Mouse (Mus musculus): ENCODE measurements around the gene Clps.
"Not testable (repeated sequence)": the region's sequence is repeated elsewhere in the genome, so short reads cannot be mapped to it uniquely, and the experiment has no call there.

The Clps gene

DNA sequence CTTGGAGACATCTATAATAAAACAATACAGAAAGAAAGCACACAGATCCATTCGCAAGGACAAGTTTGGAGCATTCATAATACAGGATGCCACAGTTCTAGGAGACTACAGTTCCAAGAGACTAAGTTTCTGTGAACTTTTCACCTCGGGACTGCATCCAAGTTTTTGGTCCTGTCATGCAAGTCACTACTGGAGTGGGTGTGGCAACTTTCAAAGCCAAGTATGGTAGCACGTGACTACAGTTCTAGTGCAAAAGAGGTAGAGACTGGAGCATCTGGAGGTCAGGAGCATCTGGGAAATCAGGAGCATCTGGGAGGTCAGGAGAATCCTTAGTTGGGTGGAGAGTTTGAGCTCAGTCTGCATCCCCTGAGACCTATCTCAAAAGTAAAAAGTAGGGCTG is 11.3 kb upstream of the Clps start:
- Histone ChIP-seq H3K27me3 (ENCODE audit: control insufficient read depth, insufficient read depth, low read length, poor library complexity, severe bottlenecking) (no peaks in the 10 kb centered on the region), H3K36me3 (ENCODE audit: control insufficient read depth, insufficient read depth, low read length, poor library complexity, severe bottlenecking) (no peaks in the 10 kb centered on the region)
- DNase-seq (ENCODE audit: low read depth, low spot score), result no peak

GRCm38 (mm10) chr17:28567541-28567940 is 7.0 kb upstream of the Clps start:
- H3K27me3 ChIP-seq (ENCODE audit: control insufficient read depth, insufficient read depth, low read length, poor library complexity, severe bottlenecking), result no peaks in the 10 kb centered on the region
- no peak for DNase-seq (ENCODE audit: low read depth, low spot score)
- H3K36me3 ChIP-seq (ENCODE audit: control insufficient read depth, insufficient read depth, low read length, poor library complexity, severe bottlenecking), result no peaks in the 10 kb centered on the region

DNA sequence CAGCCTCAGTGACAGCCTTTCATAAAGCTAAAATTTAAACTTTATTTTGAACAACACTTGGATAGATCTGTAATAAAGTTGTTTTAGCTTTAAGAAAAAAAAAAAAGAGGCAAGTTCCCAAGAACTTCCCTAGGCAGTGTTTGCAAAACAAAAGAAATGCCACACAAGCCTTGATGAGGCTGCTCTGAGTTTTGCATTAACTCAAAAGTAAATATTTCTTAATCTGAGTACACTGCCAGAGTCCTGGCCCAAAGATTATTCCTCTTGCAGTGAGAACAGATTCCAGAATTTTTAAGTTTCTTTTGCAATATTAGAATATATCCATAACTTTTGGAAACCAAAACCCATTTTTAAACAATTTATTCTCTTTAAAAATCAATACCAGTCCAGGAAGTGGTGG is 4.6 kb upstream of the Clps start:
- DNase-seq (ENCODE audit: low read depth, low spot score), result no peak
- no peaks in the 10 kb centered on the region for H3K36me3 ChIP-seq (ENCODE audit: control insufficient read depth, insufficient read depth, low read length, poor library complexity, severe bottlenecking)

GRCm38 (mm10) chr17:28561613-28562012 is 1.0 kb upstream of the Clps start:
- Histone ChIP-seq H3K36me3 (ENCODE audit: control insufficient read depth, insufficient read depth, low read length, poor library complexity, severe bottlenecking) (no peaks in the 10 kb centered on the region), H3K27me3 (ENCODE audit: control insufficient read depth, insufficient read depth, low read length, poor library complexity, severe bottlenecking) (no peaks in the 10 kb centered on the region)
- DNase-seq (ENCODE audit: low read depth, low spot score), result no peak

More for the DNA sequence above, 4.6 kb upstream of the Clps start:
- H3K27me3 ChIP-seq (ENCODE audit: control insufficient read depth, insufficient read depth, low read length, poor library complexity, severe bottlenecking), result no peaks in the 10 kb centered on the region

GRCm38 (mm10) chr17:28557772-28558171 is 2.8 kb downstream of the Clps start:
- Histone ChIP-seq H3K36me3 (ENCODE audit: control insufficient read depth, insufficient read depth, low read length, poor library complexity, severe bottlenecking) (no peaks in the 10 kb centered on the region), H3K27me3 (ENCODE audit: control insufficient read depth, insufficient read depth, low read length, poor library complexity, severe bottlenecking) (no peaks in the 10 kb centered on the region)
- no peak for DNase-seq (ENCODE audit: low read depth, low spot score)

- no peak for DNase-seq (ENCODE audit: low read depth, low spot score)
- no peaks in the 10 kb centered on the region for H3K36me3 ChIP-seq (ENCODE audit: control insufficient read depth, insufficient read depth, low read length, poor library complexity, severe bottlenecking)
- H3K27me3 ChIP-seq (ENCODE audit: control insufficient read depth, insufficient read depth, low read length, poor library complexity, severe bottlenecking), result no peaks in the 10 kb centered on the region
Measured at GRCm38 (mm10) chr17:28556635-28557396, 3.8 kb downstream of the Clps start.

DNA sequence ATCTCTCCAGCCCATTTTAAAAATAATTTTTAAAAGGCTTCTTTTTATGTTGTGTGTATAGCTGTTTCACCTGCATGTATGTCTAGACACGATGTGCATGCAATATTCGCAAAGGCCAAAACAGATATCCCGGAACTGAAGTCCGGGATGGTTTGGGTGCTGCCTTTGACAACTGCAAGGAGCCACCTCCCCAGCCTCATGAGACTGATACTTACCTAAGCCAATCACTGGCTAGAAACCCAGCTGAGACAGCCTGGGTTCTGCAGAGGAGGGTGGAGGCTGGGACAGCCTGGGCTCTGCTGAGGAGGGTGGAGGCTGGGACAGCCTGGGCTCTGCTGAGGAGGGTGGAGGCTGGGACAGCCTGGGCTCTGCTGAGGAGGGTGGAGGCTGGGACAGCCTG is 6.5 kb downstream of the Clps start:
- not testable (repeated sequence) for H3K36me3 ChIP-seq (ENCODE audit: control insufficient read depth, insufficient read depth, low read length, poor library complexity, severe bottlenecking); DNase-seq (ENCODE audit: low read depth, low spot score); H3K27me3 ChIP-seq (ENCODE audit: control insufficient read depth, insufficient read depth, low read length, poor library complexity, severe bottlenecking)

DNA sequence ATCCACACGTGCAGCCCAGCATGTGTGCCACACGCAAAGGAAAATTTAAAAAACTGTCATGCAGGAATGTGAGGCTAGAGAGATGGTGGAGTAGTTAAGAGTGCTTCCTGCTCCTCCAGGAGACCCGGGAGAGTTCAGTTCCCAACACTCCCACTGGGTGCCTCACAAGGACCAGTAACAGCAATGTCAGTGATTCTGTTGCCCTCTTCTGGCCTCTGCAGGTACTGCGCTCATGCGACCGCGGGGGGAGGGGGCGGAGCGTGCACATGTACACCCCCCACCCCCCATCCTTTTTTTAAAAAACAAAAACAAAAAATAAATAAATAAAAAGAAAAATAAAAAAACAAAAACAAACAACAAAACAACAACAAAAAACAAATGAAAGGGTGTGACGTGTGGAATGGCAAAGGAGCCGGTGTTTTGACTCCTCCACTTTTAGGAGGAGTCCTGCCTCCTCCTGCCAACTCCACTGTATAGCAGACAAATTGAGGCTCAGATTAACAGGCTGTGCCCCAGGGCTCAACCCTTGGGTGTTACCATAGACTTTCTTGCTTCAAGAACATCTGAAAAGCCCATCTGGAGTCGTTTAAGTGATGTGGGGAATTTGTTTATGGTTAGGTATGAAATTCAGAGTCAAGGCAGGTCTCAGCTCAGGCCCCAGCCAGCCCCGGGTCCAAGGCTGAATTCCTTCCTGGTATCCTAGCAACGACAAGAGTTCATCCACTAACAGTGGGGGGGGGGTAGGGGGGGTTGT is 7.3 kb downstream of the Clps start:
- Histone ChIP-seq H3K27me3 (ENCODE audit: control insufficient read depth, insufficient read depth, low read length, poor library complexity, severe bottlenecking) (no peaks in the 10 kb centered on the region), H3K36me3 (ENCODE audit: control insufficient read depth, insufficient read depth, low read length, poor library complexity, severe bottlenecking) (no peaks in the 10 kb centered on the region)
- DNase-seq (ENCODE audit: low read depth, low spot score), result peak; percentile 81

- Histone ChIP-seq H3K27me3 (ENCODE audit: control insufficient read depth, insufficient read depth, low read length, poor library complexity, severe bottlenecking) (no peaks in the 10 kb centered on the region), H3K36me3 (ENCODE audit: control insufficient read depth, insufficient read depth, low read length, poor library complexity, severe bottlenecking) (no peaks in the 10 kb centered on the region)
- no peak for DNase-seq (ENCODE audit: low read depth, low spot score)
Measured at GRCm38 (mm10) chr17:28549111-28549510, 11.5 kb downstream of the Clps start, which contains the start of gene Clpsl2. TSS of gene Clpsl2 (plus strand) at chr17:28549411.

DNA sequence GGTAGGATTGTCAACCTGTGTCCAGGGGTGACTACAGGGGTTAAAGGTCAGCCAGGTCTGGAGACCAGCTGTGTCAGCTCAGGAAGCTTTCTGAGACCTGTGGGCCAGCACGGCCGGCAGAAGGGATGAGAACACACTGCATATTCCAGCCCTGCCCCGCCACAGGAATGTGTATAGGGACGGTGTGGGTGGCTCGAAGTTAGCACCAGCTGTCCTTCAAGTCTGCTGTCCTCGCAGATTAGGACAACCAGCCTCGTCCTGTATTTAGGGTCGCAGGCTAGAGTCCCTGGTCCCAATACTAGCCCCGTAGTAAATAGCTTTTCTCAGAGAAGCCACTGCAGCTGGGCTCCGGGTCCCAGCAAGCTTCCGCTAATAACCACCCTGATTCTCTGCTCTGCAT is 12.0 kb downstream of the Clps start:
- DNase-seq (ENCODE audit: low read depth, low spot score), result no peak
- no peaks in the 10 kb centered on the region for H3K36me3 ChIP-seq (ENCODE audit: control insufficient read depth, insufficient read depth, low read length, poor library complexity, severe bottlenecking)
- H3K27me3 ChIP-seq (ENCODE audit: control insufficient read depth, insufficient read depth, low read length, poor library complexity, severe bottlenecking), result no peaks in the 10 kb centered on the region

- no peaks in the 10 kb centered on the region for H3K36me3 ChIP-seq (ENCODE audit: control insufficient read depth, insufficient read depth, low read length, poor library complexity, severe bottlenecking)
- no peak for DNase-seq (ENCODE audit: low read depth, low spot score)
- H3K27me3 ChIP-seq (ENCODE audit: control insufficient read depth, insufficient read depth, low read length, poor library complexity, severe bottlenecking), result no peaks in the 10 kb centered on the region
Measured at GRCm38 (mm10) chr17:28546925-28547324, 13.6 kb downstream of the Clps start.

DNA sequence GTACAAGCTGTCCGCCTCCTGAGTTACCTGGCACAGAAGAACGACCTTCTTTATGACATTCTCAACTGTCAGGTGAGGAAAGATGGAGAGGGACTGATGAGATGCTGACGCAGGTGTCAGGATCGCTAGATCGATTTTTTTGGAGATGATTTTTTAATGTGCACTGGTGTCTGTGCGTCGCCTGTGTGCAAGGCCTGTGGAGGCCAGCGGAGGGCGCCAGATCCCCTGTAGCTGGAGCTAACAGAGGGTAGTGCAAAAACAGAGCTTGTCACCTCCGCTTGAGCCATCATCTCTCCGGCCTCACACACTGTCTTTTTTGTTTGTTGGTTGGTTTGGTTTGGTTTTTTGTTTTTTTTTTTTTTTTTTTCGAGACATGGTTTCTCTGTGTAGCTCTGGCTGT is 22.7 kb downstream of the Clps start:
- H3K36me3 ChIP-seq (ENCODE audit: control insufficient read depth, insufficient read depth, low read length, poor library complexity, severe bottlenecking), result no peaks in the 10 kb centered on the region
- H3K27me3 ChIP-seq (ENCODE audit: control insufficient read depth, insufficient read depth, low read length, poor library complexity, severe bottlenecking), result no peaks in the 10 kb centered on the region
- no peak for DNase-seq (ENCODE audit: low read depth, low spot score)

DNA sequence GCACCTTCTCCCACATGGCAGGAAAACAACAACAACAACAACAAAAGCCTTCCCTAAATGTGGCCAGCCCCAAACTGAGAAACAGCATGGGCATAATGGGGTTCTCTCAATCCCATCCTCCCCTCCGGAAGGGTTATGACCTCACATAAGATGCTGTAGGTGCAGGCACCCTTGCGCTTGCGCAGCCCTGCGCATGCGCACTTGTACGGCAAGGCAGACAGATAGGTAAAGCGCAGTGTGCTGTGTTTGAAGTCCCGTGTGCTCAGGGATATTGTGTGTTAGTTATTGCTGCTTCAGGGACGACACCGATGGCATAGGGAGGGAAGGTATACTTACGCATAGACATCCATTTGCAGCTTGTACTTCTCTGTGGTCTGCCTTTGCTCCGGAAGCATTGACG is 27.2 kb downstream of the Clps start:
- Histone ChIP-seq H3K36me3 (ENCODE audit: control insufficient read depth, insufficient read depth, low read length, poor library complexity, severe bottlenecking) (no peaks in the 10 kb centered on the region), H3K27me3 (ENCODE audit: control insufficient read depth, insufficient read depth, low read length, poor library complexity, severe bottlenecking) (no peaks in the 10 kb centered on the region)
- no peak for DNase-seq (ENCODE audit: low read depth, low spot score)

DNA sequence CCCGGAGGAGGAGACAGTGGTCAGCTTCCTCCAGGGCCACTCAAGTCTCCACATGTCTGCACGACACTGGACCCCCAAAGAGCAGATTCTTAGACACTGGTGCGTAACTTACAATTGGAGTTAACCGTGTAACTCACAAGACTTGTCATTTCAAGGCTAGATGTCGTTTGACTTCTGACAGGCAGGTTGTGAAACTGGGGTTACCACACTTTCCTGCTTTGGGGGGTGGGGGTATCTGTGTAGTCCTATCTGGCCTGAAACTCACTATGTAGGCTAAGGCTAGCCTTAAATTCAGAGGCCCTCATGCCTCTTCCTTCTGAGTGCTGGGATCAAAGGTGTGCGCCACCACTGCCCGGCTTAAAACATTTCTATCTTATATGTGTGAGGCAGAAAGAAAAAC is 28.0 kb downstream of the Clps start:
- DNase-seq (ENCODE audit: low read depth, low spot score), result no peak
- no peaks in the 10 kb centered on the region for H3K27me3 ChIP-seq (ENCODE audit: control insufficient read depth, insufficient read depth, low read length, poor library complexity, severe bottlenecking)

DNA sequence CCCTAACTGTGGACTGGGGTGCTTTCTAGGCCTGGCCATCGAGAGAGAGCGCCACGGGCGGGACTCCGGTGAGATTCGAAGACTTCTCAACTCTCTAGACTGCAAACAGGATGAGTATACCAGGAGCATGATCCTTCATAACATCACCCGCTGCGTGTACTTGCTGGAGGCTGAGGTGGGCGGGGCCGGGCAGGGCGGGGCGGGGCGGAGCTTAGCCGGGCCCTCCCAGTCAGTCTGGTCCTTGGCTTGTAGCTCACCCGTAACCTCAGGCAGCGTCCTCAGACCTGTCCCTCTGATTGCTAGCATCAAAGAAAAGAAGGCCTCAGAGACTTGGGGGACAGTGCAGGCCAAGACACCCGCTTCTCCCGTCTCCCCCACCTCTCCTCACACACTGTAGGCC is 28.6 kb downstream of the Clps start:
- no peaks in the 10 kb centered on the region for H3K27me3 ChIP-seq (ENCODE audit: control insufficient read depth, insufficient read depth, low read length, poor library complexity, severe bottlenecking)
- no peaks in the 10 kb centered on the region for H3K36me3 ChIP-seq (ENCODE audit: control insufficient read depth, insufficient read depth, low read length, poor library complexity, severe bottlenecking)
- DNase-seq (ENCODE audit: low read depth, low spot score), result no peak

More for the DNA sequence above, 28.0 kb downstream of the Clps start:
- H3K36me3 ChIP-seq (ENCODE audit: control insufficient read depth, insufficient read depth, low read length, poor library complexity, severe bottlenecking), result no peaks in the 10 kb centered on the region
